Mouse (Mus musculus): Measurements from ENCODE around the gene Optc. TPM values are rescaled to one million over a fixed set of nuclear protein-coding genes. Genes with fewer than 3 reads are reported as not detected.

Optc gene
- polyA plus RNA-seq, 1 experiment from 2014 or later = 1.0 TPM

DNA sequence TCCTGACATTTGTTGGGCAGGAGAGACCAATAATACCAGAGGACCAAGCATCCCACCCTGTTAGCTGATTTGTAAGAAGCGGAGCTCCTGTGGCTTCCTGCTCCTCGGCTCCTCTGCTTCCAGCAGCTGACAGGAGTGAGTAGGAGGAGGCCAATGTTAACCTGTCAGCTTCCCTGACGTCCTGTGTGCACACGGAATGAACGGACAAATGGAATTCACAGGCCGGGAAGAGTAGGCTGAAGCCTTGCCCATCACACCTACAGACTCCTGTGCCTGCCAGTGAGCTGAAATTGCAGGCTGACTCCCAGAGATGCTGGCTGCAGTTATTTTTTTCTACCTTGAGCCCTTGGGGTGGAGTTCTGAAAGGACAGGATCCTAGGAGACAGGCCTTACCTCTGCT lies 23.7 kb downstream of the Optc start:
- ATAC-seq (replicated peaks; ENCODE audit: insufficient number of reproducible peaks, low FRiP score, low TSS enrichment) = no peak
- Histone ChIP-seq H3K4me3 (ENCODE audit: low read depth, low read length) (no peak overlapping the region), H3K9ac (ENCODE audit: low read depth, low read length) (no peak overlapping the region), H3K4me2 (no peak overlapping the region), H3K27ac (ENCODE audit: low read depth, low read length) (no peak overlapping the region), H3K4me1 (ENCODE audit: control insufficient read depth, insufficient read depth, low read length) (peaks cover 34% of the 10 kb centered on the region), H3K36me3 (ENCODE audit: control insufficient read depth, insufficient read depth, low read length) (no peaks in the 10 kb centered on the region), H3K27me3 (ENCODE audit: control insufficient read depth, insufficient read depth, low read length) (0 out of 2 replicates have a peak, but pooled peaks cover 2% of the 10 kb centered on the region), H3K9me3 (replicated peaks; ENCODE audit: control insufficient read depth, low read length) (no peaks in the 10 kb centered on the region)
- 57% methylated on average over 6 of the region's 6 CpGs for WGBS (ENCODE audit: insufficient replicate concordance)

DNA sequence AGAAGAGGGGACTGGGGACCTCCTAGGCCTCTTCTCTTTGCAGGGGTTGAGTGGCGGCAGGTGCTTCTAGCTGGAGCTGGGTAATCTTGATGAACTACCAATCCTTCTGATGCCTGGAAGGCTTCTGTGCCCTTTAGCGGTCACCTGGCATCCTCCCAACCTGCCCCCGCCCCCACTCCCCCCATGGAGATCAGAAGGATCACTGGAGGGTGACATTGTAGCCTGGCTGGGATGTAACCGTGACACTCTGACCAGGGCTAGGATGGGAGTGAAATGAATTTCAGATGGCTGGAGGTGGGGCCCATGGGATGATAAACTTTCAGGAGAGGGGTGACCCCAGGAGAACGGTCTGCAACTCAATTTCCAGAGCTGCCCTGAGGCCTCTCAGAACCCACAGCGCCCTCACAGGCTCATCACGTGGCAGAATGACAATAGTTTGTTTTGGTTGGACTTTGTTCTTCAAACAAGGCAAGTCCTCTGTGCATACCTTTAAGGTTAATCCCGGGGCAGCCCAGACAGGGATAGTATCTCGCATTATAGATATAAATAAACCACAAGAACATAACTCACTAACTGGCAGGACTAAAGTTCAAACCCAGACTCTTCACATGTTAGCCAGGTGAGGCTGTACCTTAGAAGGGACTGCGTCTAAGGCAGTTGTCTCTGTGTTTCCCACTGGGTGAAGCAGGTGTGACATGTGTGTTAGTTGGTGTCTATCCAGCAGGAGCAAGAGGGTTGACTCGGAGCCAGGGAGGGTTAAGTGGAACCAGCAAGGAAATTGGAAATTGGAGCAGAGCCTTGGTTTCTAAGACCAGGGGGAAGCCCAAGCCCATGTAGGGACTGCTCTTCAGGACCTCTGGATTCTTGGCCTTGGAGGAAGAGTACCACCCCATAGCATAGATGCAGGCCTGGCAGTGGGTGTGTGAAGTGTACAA lies 25.2 kb downstream of the Optc start:
- Histone ChIP-seq H3K4me2 (no peak overlapping the region), H3K27me3 (ENCODE audit: control insufficient read depth, insufficient read depth, low read length) (0 out of 2 replicates have a peak, but pooled peaks cover under 1% of the 10 kb centered on the region), H3K9me3 (replicated peaks; ENCODE audit: control insufficient read depth, low read length) (no peaks in the 10 kb centered on the region), H3K4me1 (ENCODE audit: control insufficient read depth, insufficient read depth, low read length) (peaks cover 40% of the 10 kb centered on the region), H3K4me3 (ENCODE audit: low read depth, low read length) (no peak overlapping the region), H3K27ac (ENCODE audit: low read depth, low read length) (no peak overlapping the region), H3K36me3 (ENCODE audit: control insufficient read depth, insufficient read depth, low read length) (no peaks in the 10 kb centered on the region), H3K9ac (ENCODE audit: low read depth, low read length) (no peak overlapping the region)
- 57% methylated on average over 11 of the region's 11 CpGs for WGBS (ENCODE audit: insufficient replicate concordance)
- ATAC-seq (replicated peaks; ENCODE audit: insufficient number of reproducible peaks, low FRiP score, low TSS enrichment) = no peak

DNA sequence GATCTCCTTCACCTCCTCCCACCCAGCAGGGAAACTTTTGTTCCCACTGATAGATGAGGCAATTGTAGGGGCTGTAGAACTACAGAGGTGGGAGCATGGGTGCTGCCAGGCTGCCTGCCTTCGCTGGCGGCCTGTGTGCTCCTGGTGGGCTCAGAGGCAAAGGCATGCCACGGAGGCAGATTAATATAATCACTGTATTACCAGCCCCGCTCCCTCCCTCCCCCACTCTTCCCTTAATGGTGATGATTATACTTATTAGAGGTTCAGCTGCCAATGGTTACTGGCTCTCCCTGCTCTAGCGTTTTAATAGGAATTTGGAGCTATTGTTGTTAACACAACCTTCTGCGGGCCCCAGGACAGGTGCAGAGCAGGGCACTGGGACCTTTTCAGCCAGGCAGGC lies 26.0 kb downstream of the Optc start:
- Histone ChIP-seq H3K4me3 (ENCODE audit: low read depth, low read length) (no peak overlapping the region), H3K4me2 (no peak overlapping the region), H3K4me1 (ENCODE audit: control insufficient read depth, insufficient read depth, low read length) (peaks cover 33% of the 10 kb centered on the region), H3K36me3 (ENCODE audit: control insufficient read depth, insufficient read depth, low read length) (no peaks in the 10 kb centered on the region), H3K9me3 (replicated peaks; ENCODE audit: control insufficient read depth, low read length) (no peaks in the 10 kb centered on the region), H3K27ac (ENCODE audit: low read depth, low read length) (no peak overlapping the region), H3K9ac (ENCODE audit: low read depth, low read length) (no peak overlapping the region), H3K27me3 (ENCODE audit: control insufficient read depth, insufficient read depth, low read length) (no peaks in the 10 kb centered on the region)
- ATAC-seq (replicated peaks; ENCODE audit: insufficient number of reproducible peaks, low FRiP score, low TSS enrichment) = no peak
- WGBS (ENCODE audit: insufficient replicate concordance) = 53% methylated on average over 6 of the region's 6 CpGs

GRCm38 (mm10) chr1:133878825-133879423 lies 28.9 kb downstream of the Optc start:
- no peaks in the 10 kb centered on the region for H3K36me3 ChIP-seq (ENCODE audit: control insufficient read depth, insufficient read depth, low read length)
- H3K27ac ChIP-seq (ENCODE audit: low read depth, low read length) = no peak overlapping the region
- no peaks in the 10 kb centered on the region for H3K9me3 ChIP-seq (replicated peaks; ENCODE audit: control insufficient read depth, low read length)
- no peak for ATAC-seq (replicated peaks; ENCODE audit: insufficient number of reproducible peaks, low FRiP score, low TSS enrichment)
- WGBS (ENCODE audit: insufficient replicate concordance) = 65% methylated on average over 12 of the region's 12 CpGs
- H3K9ac ChIP-seq (ENCODE audit: low read depth, low read length) = no peak overlapping the region
- no peak overlapping the region for H3K4me2 ChIP-seq
- H3K4me3 ChIP-seq (ENCODE audit: low read depth, low read length) = no peak overlapping the region
- peaks cover 36% of the 10 kb centered on the region for H3K4me1 ChIP-seq (ENCODE audit: control insufficient read depth, insufficient read depth, low read length)
- no peaks in the 10 kb centered on the region for H3K27me3 ChIP-seq (ENCODE audit: control insufficient read depth, insufficient read depth, low read length)

DNA sequence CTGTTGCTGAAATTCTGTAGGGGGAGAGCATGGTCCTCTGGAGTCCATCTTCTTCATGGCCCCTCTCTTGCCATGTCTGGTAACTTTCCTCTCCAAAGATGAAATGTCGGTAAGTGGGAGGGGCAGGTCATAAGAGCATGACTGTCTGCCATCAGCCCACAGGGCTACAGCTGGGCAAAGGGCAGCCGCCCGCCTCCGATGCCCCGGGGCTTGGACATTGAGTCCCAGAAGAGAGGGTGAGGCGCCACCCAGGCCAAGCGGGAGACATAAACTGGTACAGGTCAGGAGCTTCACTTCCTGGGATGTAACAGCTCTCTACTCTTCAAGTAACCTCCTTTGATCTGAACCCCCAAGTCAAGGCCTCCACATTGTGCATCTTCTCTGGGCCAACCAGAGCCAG lies 30.9 kb downstream of the Optc start:
- ATAC-seq (replicated peaks; ENCODE audit: insufficient number of reproducible peaks, low FRiP score, low TSS enrichment) = no peak
- WGBS (ENCODE audit: insufficient replicate concordance) = 85% methylated on average over 7 of the region's 7 CpGs
- Histone ChIP-seq H3K27me3 (ENCODE audit: control insufficient read depth, insufficient read depth, low read length) (no peaks in the 10 kb centered on the region), H3K9me3 (replicated peaks; ENCODE audit: control insufficient read depth, low read length) (no peaks in the 10 kb centered on the region), H3K9ac (ENCODE audit: low read depth, low read length) (no peak overlapping the region), H3K4me3 (ENCODE audit: low read depth, low read length) (no peak overlapping the region), H3K27ac (ENCODE audit: low read depth, low read length) (no peak overlapping the region), H3K36me3 (ENCODE audit: control insufficient read depth, insufficient read depth, low read length) (no peaks in the 10 kb centered on the region), H3K4me1 (ENCODE audit: control insufficient read depth, insufficient read depth, low read length) (peaks cover 31% of the 10 kb centered on the region), H3K4me2 (no peak overlapping the region)

DNA sequence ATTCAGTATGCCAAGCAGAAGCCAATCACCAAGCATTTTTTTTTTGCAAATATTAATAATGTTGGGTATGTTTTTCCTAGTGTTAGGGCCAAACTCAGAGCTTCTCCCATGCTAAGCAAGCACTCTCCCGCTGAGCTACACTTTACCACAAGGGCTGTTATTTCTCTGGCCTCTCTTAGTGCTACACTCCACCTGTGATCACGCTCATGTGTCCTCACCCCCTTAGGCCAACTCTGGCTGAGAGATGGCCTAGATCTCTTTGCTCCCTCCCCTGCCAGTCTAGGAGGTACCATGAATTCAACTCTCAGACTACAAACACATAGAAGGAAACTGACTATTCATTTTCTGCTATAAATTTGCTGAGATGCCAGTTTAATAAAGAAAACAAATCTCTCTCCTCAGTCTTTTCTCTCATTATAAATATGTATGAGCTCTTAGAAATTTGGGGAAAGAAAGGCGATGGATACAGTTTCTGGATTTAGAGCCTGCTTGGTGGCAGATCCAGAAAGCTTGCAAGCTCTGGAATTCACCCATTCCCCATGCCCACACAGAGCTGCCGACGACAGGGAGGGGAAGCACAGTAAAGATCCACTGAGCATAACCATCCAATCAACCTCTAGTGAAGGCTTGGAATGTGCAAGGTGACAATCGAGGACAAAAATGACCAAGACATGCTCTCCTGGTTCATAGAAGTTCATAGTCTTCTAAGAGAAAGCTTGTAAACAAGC lies 34.5 kb downstream of the Optc start:
- Histone ChIP-seq H3K27me3 (ENCODE audit: control insufficient read depth, insufficient read depth, low read length) (no peaks in the 10 kb centered on the region), H3K4me3 (ENCODE audit: low read depth, low read length) (no peak overlapping the region), H3K9ac (ENCODE audit: low read depth, low read length) (no peak overlapping the region), H3K9me3 (replicated peaks; ENCODE audit: control insufficient read depth, low read length) (no peaks in the 10 kb centered on the region), H3K27ac (ENCODE audit: low read depth, low read length) (no peak overlapping the region), H3K4me2 (no peak overlapping the region), H3K4me1 (ENCODE audit: control insufficient read depth, insufficient read depth, low read length) (0 out of 2 replicates have a peak, but pooled peaks cover 10% of the 10 kb centered on the region), H3K36me3 (ENCODE audit: control insufficient read depth, insufficient read depth, low read length) (no peaks in the 10 kb centered on the region)
- no peak for ATAC-seq (replicated peaks; ENCODE audit: insufficient number of reproducible peaks, low FRiP score, low TSS enrichment)
- WGBS (ENCODE audit: insufficient replicate concordance) = 63% methylated on average over 6 of the region's 6 CpGs

GRCm38 (mm10) chr1:133871241-133871640 lies 36.6 kb downstream of the Optc start:
- no peak overlapping the region for H3K4me2 ChIP-seq
- 0 out of 2 replicates have a peak, but pooled peaks cover 10% of the 10 kb centered on the region for H3K4me1 ChIP-seq (ENCODE audit: control insufficient read depth, insufficient read depth, low read length)
- no peak overlapping the region for H3K9ac ChIP-seq (ENCODE audit: low read depth, low read length)
- 65% methylated on average over 10 of the region's 10 CpGs for WGBS (ENCODE audit: insufficient replicate concordance)
- no peak for ATAC-seq (replicated peaks; ENCODE audit: insufficient number of reproducible peaks, low FRiP score, low TSS enrichment)
- H3K36me3 ChIP-seq (ENCODE audit: control insufficient read depth, insufficient read depth, low read length) = no peaks in the 10 kb centered on the region
- H3K4me3 ChIP-seq (ENCODE audit: low read depth, low read length) = no peak overlapping the region
- no peaks in the 10 kb centered on the region for H3K27me3 ChIP-seq (ENCODE audit: control insufficient read depth, insufficient read depth, low read length)
- no peaks in the 10 kb centered on the region for H3K9me3 ChIP-seq (replicated peaks; ENCODE audit: control insufficient read depth, low read length)
- H3K27ac ChIP-seq (ENCODE audit: low read depth, low read length) = no peak overlapping the region

- Histone ChIP-seq H3K4me3 (ENCODE audit: low read depth, low read length) (no peak overlapping the region), H3K9me3 (replicated peaks; ENCODE audit: control insufficient read depth, low read length) (no peaks in the 10 kb centered on the region), H3K27me3 (ENCODE audit: control insufficient read depth, insufficient read depth, low read length) (no peaks in the 10 kb centered on the region), H3K27ac (ENCODE audit: low read depth, low read length) (no peak overlapping the region), H3K4me2 (no peak overlapping the region), H3K36me3 (ENCODE audit: control insufficient read depth, insufficient read depth, low read length) (no peaks in the 10 kb centered on the region), H3K9ac (ENCODE audit: low read depth, low read length) (no peak overlapping the region), H3K4me1 (ENCODE audit: control insufficient read depth, insufficient read depth, low read length) (peaks cover 6% of the 10 kb centered on the region; the same call in 1 of the 2 replicates)
- no peak for ATAC-seq (replicated peaks; ENCODE audit: insufficient number of reproducible peaks, low FRiP score, low TSS enrichment)
- 61% methylated on average over 2 of the region's 2 CpGs for WGBS (ENCODE audit: insufficient replicate concordance)
Measured at GRCm38 (mm10) chr1:133869221-133869620, 38.6 kb downstream of the Optc start.
